8 mouse cellular contexts compared by ENCODE assay signal in genomic region chr10:22059026-22059325, GRCm38 (mm10). TPM values are rescaled to one million over a fixed set of nuclear protein-coding genes. Genes with fewer than 3 reads are reported as not detected.
DNase-seq lines count a peak whose midpoint lies in the region; ATAC-seq and TF ChIP-seq lines count a peak whose summit lies in the region.

No protein-coding gene starts in this region.

- H3K4me3 ChIP-seq in kidney, embryonic 14.5 days (ENCODE audit: low read length), result peak overlapping the region; percentile 47
- peak overlapping the region; percentile 68 for H3K4me3 ChIP-seq in cortical plate, adult 2 months (ENCODE audit: insufficient read depth, low read length)
- peak overlapping the region; percentile 53 for H3K4me3 ChIP-seq in hindbrain, embryonic 13.5 days
- H3K4me3 ChIP-seq in midbrain, embryonic 13.5 days (replicated peaks), result peak overlapping the region; percentile 47

- 0 out of 2 replicates have a peak, but pooled peaks cover 2% of the 10 kb centered on the region for H3K4me1 ChIP-seq in kidney, embryonic 14.5 days (ENCODE audit: control insufficient read depth, insufficient read depth, low read length)
- H3K4me1 ChIP-seq in cortical plate, adult 2 months (ENCODE audit: control insufficient read depth, insufficient read depth, low read length), result no peaks in the 10 kb centered on the region
- H3K4me1 ChIP-seq in hindbrain, embryonic 13.5 days (replicated peaks), result peaks cover 3% of the 10 kb centered on the region; the same call in 1 of the 2 replicates
- H3K4me1 ChIP-seq in midbrain, embryonic 13.5 days (replicated peaks), result peaks cover 7% of the 10 kb centered on the region; the same call in 1 of the 2 replicates

- TF ChIP-seq POLR2A in cortical plate, adult 2 months (IDR thresholded peaks at IDR 0.05; ENCODE audit: extremely low read depth, insufficient read depth, low read length), result no peak

- no peak for ATAC-seq in kidney, embryonic 14.5 days (ENCODE audit: low FRiP score, low TSS enrichment)
- ATAC-seq in hindbrain, embryonic 13.5 days (ENCODE audit: low FRiP score), result no peak
- no peak for ATAC-seq in midbrain, embryonic 13.5 days

- 21% methylated on average over 12 of the region's 12 CpGs for WGBS in kidney, embryonic 14.5 days
- 21% methylated on average over 12 of the region's 12 CpGs for WGBS in hindbrain, embryonic 13.5 days
- 21% methylated on average over 12 of the region's 12 CpGs for WGBS in midbrain, embryonic 13.5 days

- peak overlapping the region; percentile 71 for H3K4me2 ChIP-seq in kidney, embryonic 14.5 days (replicated peaks; ENCODE audit: low read depth, low read length)
- H3K4me2 ChIP-seq in hindbrain, embryonic 13.5 days, result peak overlapping the region; percentile 65
- peak overlapping the region; percentile 68 for H3K4me2 ChIP-seq in midbrain, embryonic 13.5 days (replicated peaks)

- H3K9me3 ChIP-seq in kidney, embryonic 14.5 days (ENCODE audit: control insufficient read depth, low read length), result no peaks in the 10 kb centered on the region
- no peaks in the 10 kb centered on the region for H3K9me3 ChIP-seq in hindbrain, embryonic 13.5 days
- H3K9me3 ChIP-seq in midbrain, embryonic 13.5 days, result no peaks in the 10 kb centered on the region

- no peak for TF ChIP-seq CTCF in cortical plate, adult 2 months (IDR thresholded peaks at IDR 0.05; ENCODE audit: extremely low read depth, insufficient read depth, low read length)

- H3K27me3 ChIP-seq in kidney, embryonic 14.5 days (ENCODE audit: control insufficient read depth, insufficient read depth, low read length), result no peaks in the 10 kb centered on the region
- no peaks in the 10 kb centered on the region for H3K27me3 ChIP-seq in hindbrain, embryonic 13.5 days
- H3K27me3 ChIP-seq in midbrain, embryonic 13.5 days, result no peaks in the 10 kb centered on the region

- no peak overlapping the region for H3K27ac ChIP-seq in kidney, embryonic 14.5 days (ENCODE audit: low read depth, low read length)
- no peak overlapping the region for H3K27ac ChIP-seq in cortical plate, adult 2 months (ENCODE audit: insufficient read depth, low read length)
- no peak overlapping the region for H3K27ac ChIP-seq in hindbrain, embryonic 13.5 days
- no peak overlapping the region for H3K27ac ChIP-seq in midbrain, embryonic 13.5 days

- no peaks in the 10 kb centered on the region for H3K36me3 ChIP-seq in kidney, embryonic 14.5 days (ENCODE audit: control insufficient read depth, insufficient read depth, low read length)
- no peaks in the 10 kb centered on the region for H3K36me3 ChIP-seq in hindbrain, embryonic 13.5 days
- no peaks in the 10 kb centered on the region for H3K36me3 ChIP-seq in midbrain, embryonic 13.5 days

- no peak overlapping the region; the same call in 1 of the 2 replicates for H3K9ac ChIP-seq in kidney, embryonic 14.5 days (ENCODE audit: low read depth, low read length)
- peak overlapping the region; percentile 66 for H3K9ac ChIP-seq in hindbrain, embryonic 13.5 days
- H3K9ac ChIP-seq in midbrain, embryonic 13.5 days (replicated peaks), result peak overlapping the region; percentile 55

- DNase-seq in kidney, adult 9 months, result no peak
- no peak for DNase-seq in layer of hippocampus, postnatal 25 days (ENCODE audit: extremely low spot score in 1 of 2, low spot score in 1 of 2)
- no peak for DNase-seq in natural killer cell, adult 2 months (ENCODE audit: low spot score in 2 of 2)
- DNase-seq in gastrocnemius, postnatal 10 days, result no peak

RNA-seq across cellular contexts. Expression of gene 4930444G20Rik, which starts 8.9 kb away (rescaled TPM):
- not detected in 2 replicates for polyA plus RNA-seq in kidney, embryonic 14.5 days (2014; fragmentation: Nextera tagmentation; extraction: Ambion mirVana)
- not detected in 2 replicates for polyA plus RNA-seq in cortical plate, adult 2 months (2012; rRNA removed)
- polyA plus RNA-seq in hindbrain, embryonic 13.5 days (2015; fragmentation: Nextera tagmentation; extraction: Ambion mirVana), result not detected in 2 replicates
- polyA plus RNA-seq in midbrain, embryonic 13.5 days (2015; fragmentation: Nextera tagmentation; extraction: Ambion mirVana), result not detected in 2 replicates
- total RNA-seq in layer of hippocampus, postnatal 25 days (2021), result not detected
- total RNA-seq in gastrocnemius, postnatal 10 days (2021), result not detected
